Comparison of ENCODE assay signal across 9 mouse cellular contexts in genomic region chr19:12796328-12796931, GRCm38 (mm10). TPM values are rescaled to one million over a fixed set of nuclear protein-coding genes. Genes with fewer than 3 reads are reported as not detected.
DNase-seq lines count a peak whose midpoint lies in the region; ATAC-seq and TF ChIP-seq lines count a peak whose summit lies in the region.
"Had no signal": no experiment of that assay in that cellular context is flagged by ENCODE, and none has a peak within 500 bp of the region (broad histone marks: within the 10 kb centered on the region; RNA-seq: fewer than 3 reads in every experiment).

No protein-coding gene starts in this region.

- peak; percentile 73 for TF ChIP-seq POLR2A in heart, adult 2 months (IDR thresholded peaks at IDR 0.05; ENCODE audit: insufficient read depth, low read depth, low read length)

- under 1% methylated on average over 29 of the region's 29 CpGs for WGBS in heart, adult 2 months
- WGBS in forebrain, embryonic 15.5 days: under 1% methylated on average over 29 of the region's 29 CpGs
- under 1% methylated on average over 29 of the region's 29 CpGs for WGBS in intestine, embryonic 15.5 days
- under 1% methylated on average over 29 of the region's 29 CpGs for WGBS in lung, postnatal 0 days

- no peaks in the 10 kb centered on the region for H3K27me3 ChIP-seq in heart, adult 2 months (ENCODE audit: control insufficient read depth, insufficient read depth, low read length)
- H3K27me3 ChIP-seq in forebrain, embryonic 15.5 days: no peaks in the 10 kb centered on the region
- H3K27me3 ChIP-seq in intestine, embryonic 15.5 days (replicated peaks): no peaks in the 10 kb centered on the region
- no peaks in the 10 kb centered on the region for H3K27me3 ChIP-seq in lung, postnatal 0 days (replicated peaks; ENCODE audit: insufficient read depth, low read length)

- intact Hi-C loops in heart, adult 2 months (cut with DNase I): loop anchor here (2.0 to 10.0 kb wide), 5 partner anchors 74 to 1798 kb away; partner anchors contain the start of gene Tle4
- intact Hi-C loops in heart, postnatal 14 days (cut with DNase I): loop anchor here (2.0 to 5.0 kb wide), 4 partner anchors 74 to 279 kb away; partner anchors contain the start of gene Gm4952

- no peak for TF ChIP-seq CTCF in heart, adult 2 months (IDR thresholded peaks at IDR 0.05)
- no peak; the same call in 1 of the 2 replicates for TF ChIP-seq CTCF in lung, postnatal 0 days (IDR thresholded peaks at IDR 0.05)

- peak; percentile 6 for ATAC-seq in forebrain, embryonic 15.5 days (replicated peaks)
- ATAC-seq in intestine, embryonic 15.5 days: peak; percentile 32
- peak; percentile 16 for ATAC-seq in lung, postnatal 0 days

- H3K79me2 ChIP-seq in heart, adult 2 months (replicated peaks; ENCODE audit: control insufficient read depth, insufficient read depth, low read length): no peaks in the 10 kb centered on the region

- 0 out of 2 replicates have a peak, but pooled peaks have one; percentile 4 for TF ChIP-seq EP300 in heart, adult 2 months (IDR thresholded peaks at IDR 0.05; ENCODE audit: insufficient read depth, low read depth, low read length)
- TF ChIP-seq EP300 in lung, postnatal 0 days (IDR thresholded peaks at IDR 0.05): no peak

- H3K27ac ChIP-seq in heart, adult 2 months: peak overlapping the region; percentile 99
- H3K27ac ChIP-seq in forebrain, embryonic 15.5 days (replicated peaks): peak overlapping the region; percentile 99
- H3K27ac ChIP-seq in intestine, embryonic 15.5 days: peak overlapping the region; percentile 99
- peak overlapping the region; percentile 100 for H3K27ac ChIP-seq in lung, postnatal 0 days (ENCODE audit: low read length)

- H3K4me3 ChIP-seq in heart, adult 2 months: peak overlapping the region; percentile 83
- H3K4me3 ChIP-seq in forebrain, embryonic 15.5 days: peak overlapping the region; percentile 94
- H3K4me3 ChIP-seq in intestine, embryonic 15.5 days (replicated peaks): peak overlapping the region; percentile 95
- H3K4me3 ChIP-seq in lung, postnatal 0 days (ENCODE audit: low read depth, low read length): peak overlapping the region; percentile 99

- peak overlapping the region; percentile 71 for H3K9ac ChIP-seq in heart, adult 2 months (ENCODE audit: low read depth, low read length)
- H3K9ac ChIP-seq in forebrain, embryonic 15.5 days (replicated peaks): peak overlapping the region; percentile 62
- H3K9ac ChIP-seq in intestine, embryonic 15.5 days: peak overlapping the region; percentile 51
- peak overlapping the region; percentile 66 for H3K9ac ChIP-seq in lung, postnatal 0 days (replicated peaks; ENCODE audit: low read depth)

- H3K9me3 ChIP-seq in forebrain, embryonic 15.5 days: no peaks in the 10 kb centered on the region
- H3K9me3 ChIP-seq in intestine, embryonic 15.5 days: no peaks in the 10 kb centered on the region
- H3K9me3 ChIP-seq in lung, postnatal 0 days (ENCODE audit: low read length): no peaks in the 10 kb centered on the region

- DNase-seq in heart, adult 2 months: no peak
- no peak for DNase-seq in heart, postnatal 14 days
- peak; percentile 55 for DNase-seq in adrenal gland, postnatal 25 days
- peak; percentile 89 for DNase-seq in lung, postnatal 0 days (ENCODE audit: low spot score)
- peak; percentile 51 for DNase-seq in ovary, adult 18-20 months (ENCODE audit: low spot score)
- DNase-seq in thymus, postnatal 36 days: peak; percentile 72 to 77

- peaks cover 6% of the 10 kb centered on the region; the same call in 1 of the 2 replicates for H3K36me3 ChIP-seq in heart, adult 2 months (ENCODE audit: control insufficient read depth, insufficient read depth, low read length)
- no peaks in the 10 kb centered on the region for H3K36me3 ChIP-seq in forebrain, embryonic 15.5 days
- H3K36me3 ChIP-seq in intestine, embryonic 15.5 days: no peaks in the 10 kb centered on the region
- H3K36me3 ChIP-seq in lung, postnatal 0 days (ENCODE audit: insufficient read depth, low read length): no peaks in the 10 kb centered on the region

- H3K4me2 ChIP-seq in forebrain, embryonic 15.5 days (replicated peaks): peak overlapping the region; percentile 84
- H3K4me2 ChIP-seq in intestine, embryonic 15.5 days (replicated peaks): peak overlapping the region; percentile 64
- peak overlapping the region; percentile 71 for H3K4me2 ChIP-seq in lung, postnatal 0 days (replicated peaks; ENCODE audit: low read depth, low read length)

- peaks cover 3% of the 10 kb centered on the region for H3K4me1 ChIP-seq in heart, adult 2 months (ENCODE audit: control insufficient read depth, insufficient read depth, low read length)
- peaks cover 25% of the 10 kb centered on the region for H3K4me1 ChIP-seq in forebrain, embryonic 15.5 days
- H3K4me1 ChIP-seq in intestine, embryonic 15.5 days (replicated peaks): 0 out of 2 replicates have a peak, but pooled peaks cover 3% of the 10 kb centered on the region
- H3K4me1 ChIP-seq in lung, postnatal 0 days (ENCODE audit: insufficient read depth, low read depth, low read length): peaks cover 3% of the 10 kb centered on the region; the same call in 1 of the 2 replicates

RNA-seq across cellular contexts. Expression of gene Lpxn, which starts 0.4 kb away (rescaled TPM):
- total RNA-seq in heart, adult 2 months (2021): under 1 TPM; 0.91 to 0.97 TPM
- 1.1 and 1.3 TPM in 2 replicates for polyA plus RNA-seq in heart, adult 2 months (2012; rRNA removed)
- 1 to 10 TPM; 1.1 to 1.3 TPM for total RNA-seq in heart, postnatal 14 days (2021)
- total RNA-seq in adrenal gland, postnatal 25 days (2021): 2.1 and 2.2 TPM in 2 replicates
- 0.68 and 0.98 TPM in 2 replicates for polyA plus RNA-seq in forebrain, embryonic 15.5 days (2015; fragmentation: Nextera tagmentation; extraction: Ambion mirVana)
- polyA plus RNA-seq in intestine, embryonic 15.5 days (2015; fragmentation: Nextera tagmentation; extraction: Ambion mirVana): 2.3 and 3.0 TPM in 2 replicates
- polyA plus RNA-seq in lung, postnatal 0 days (2015; fragmentation: Nextera tagmentation; extraction: Ambion mirVana): 2.9 and 3.7 TPM in 2 replicates

RNA-seq across cellular contexts. Expression of gene Zfp91, which starts 0.5 kb away (rescaled TPM):
- total RNA-seq in heart, adult 2 months (2021): 10 to 100 TPM; 71.9 to 84.5 TPM
- 17.4 and 36.6 TPM in 2 replicates for polyA plus RNA-seq in heart, adult 2 months (2012; rRNA removed)
- total RNA-seq in heart, postnatal 14 days (2021): 10 to 100 TPM; 69.4 to 70.8 TPM
- total RNA-seq in adrenal gland, postnatal 25 days (2021): 83.3 and 85.7 TPM in 2 replicates
- 15.6 and 15.9 TPM in 2 replicates for polyA plus RNA-seq in forebrain, embryonic 15.5 days (2015; fragmentation: Nextera tagmentation; extraction: Ambion mirVana)
- 14.0 and 15.4 TPM in 2 replicates for polyA plus RNA-seq in intestine, embryonic 15.5 days (2015; fragmentation: Nextera tagmentation; extraction: Ambion mirVana)
- polyA plus RNA-seq in lung, postnatal 0 days (2015; fragmentation: Nextera tagmentation; extraction: Ambion mirVana): 12.0 and 12.6 TPM in 2 replicates

RNA-seq across cellular contexts. Expression of gene Cntf, which starts 31.0 kb away (rescaled TPM):
- 1 to 10 TPM in 1 of 2 experiments, under 1 TPM in 1; 0.84 to 1.5 TPM for total RNA-seq in heart, adult 2 months (2021)
- polyA plus RNA-seq in heart, adult 2 months (2012; rRNA removed): 3.1 and 5.8 TPM in 2 replicates
- total RNA-seq in heart, postnatal 14 days (2021): 1 to 10 TPM; 1.6 to 2.0 TPM
- 0.90 and 3.3 TPM in 2 replicates for total RNA-seq in adrenal gland, postnatal 25 days (2021)
- polyA plus RNA-seq in forebrain, embryonic 15.5 days (2015; fragmentation: Nextera tagmentation; extraction: Ambion mirVana): 1.2 and 2.0 TPM in 2 replicates
- polyA plus RNA-seq in intestine, embryonic 15.5 days (2015; fragmentation: Nextera tagmentation; extraction: Ambion mirVana): 0.82 and 1.4 TPM in 2 replicates
- 0.91 and 0.93 TPM in 2 replicates for polyA plus RNA-seq in lung, postnatal 0 days (2015; fragmentation: Nextera tagmentation; extraction: Ambion mirVana)

RNA-seq across cellular contexts. Expression of gene Gm5244, which starts 50.1 kb away (rescaled TPM):
- total RNA-seq in heart, adult 2 months (2021): not detected
- 0.35 TPM in 1 of 2 replicates, not detected in the other for polyA plus RNA-seq in heart, adult 2 months (2012; rRNA removed)
- total RNA-seq in heart, postnatal 14 days (2021): not detected
- not detected in 2 replicates for total RNA-seq in adrenal gland, postnatal 25 days (2021)
- polyA plus RNA-seq in forebrain, embryonic 15.5 days (2015; fragmentation: Nextera tagmentation; extraction: Ambion mirVana): not detected in 2 replicates
- not detected in 2 replicates for polyA plus RNA-seq in intestine, embryonic 15.5 days (2015; fragmentation: Nextera tagmentation; extraction: Ambion mirVana)
- polyA plus RNA-seq in lung, postnatal 0 days (2015; fragmentation: Nextera tagmentation; extraction: Ambion mirVana): not detected in 2 replicates
- total RNA-seq: adrenal gland, adult 18-20 months had no signal

Comparison
In these comparisons a context has a peak if more than half of its experiments do, and no peak if none do; other contexts are left out.
1. DNase-seq: peak in adrenal gland, postnatal 25 days (single experiment), lung, postnatal 0 days (single experiment), ovary, adult 18-20 months (single experiment) and thymus, postnatal 36 days (2 of 2); none in heart, adult 2 months (0 of 2) and heart, postnatal 14 days (0 of 2).
2. Peak in every context shown above with its lines, with median percentiles within 50 percentile points of each other: H3K27ac ChIP-seq, H3K4me3 ChIP-seq, H3K9ac ChIP-seq, ATAC-seq and H3K4me2 ChIP-seq.